Mouse (Mus musculus) heart, embryonic 14.5 days (tissue): ENCODE results near the gene Slc7a7. TPM values are rescaled to one million over a fixed set of nuclear protein-coding genes. Genes with fewer than 3 reads are reported as not detected.

Experiments used
- ATAC-seq: fragments of 200-750 bp; cut with Nextera tagmentation; 2 replicates; pipeline ENCODE4 v1.8.0; 2017; ENCODE audit warnings: low read depth, moderate TSS enrichment; ENCODE audit not compliant: insufficient number of reproducible peaks, insufficient read depth, low FRiP score
- H3K27ac ChIP-seq, 2 experiments: fragments of 200-500 bp in 1 of 2; fragments of 300-500 bp in 1 of 2; sonication (generic) in 1 of 2; replicated peaks in 1 of 2; 2 replicates each; pipeline ENCODE4 v1.5.1; 2012 to 2014; ENCODE audit warnings: low read depth in 2 of 2, low read length in 2 of 2, control low read depth in 1 of 2, mild to moderate bottlenecking in 1 of 2, mixed read lengths in 1 of 2; ENCODE audit not compliant: control insufficient read depth in 1 of 2, insufficient read depth in 1 of 2
- H3K27me3 ChIP-seq: fragments of 300-500 bp; sonication (generic); 2 replicates; pipeline ENCODE4 v1.6.1; 2014; ENCODE audit warnings: mild to moderate bottlenecking, low read length, control low read depth; ENCODE audit not compliant: control insufficient read depth, insufficient read depth
- H3K36me3 ChIP-seq: fragments of 300-500 bp; sonication (generic); 2 replicates; pipeline ENCODE4 v1.6.1; 2014; ENCODE audit warnings: mild to moderate bottlenecking, control low read depth, low read length, mixed read lengths; ENCODE audit not compliant: control insufficient read depth, insufficient read depth
- H3K4me1 ChIP-seq, 2 experiments: fragments of 200-500 bp in 1 of 2; fragments of 300-500 bp in 1 of 2; sonication (generic) in 1 of 2; 2 replicates each; pipeline ENCODE4 v1.6.1; 2012 to 2014; ENCODE audit warnings: low read length in 2 of 2, control low read depth in 1 of 2, mixed read lengths in 1 of 2; ENCODE audit not compliant: control insufficient read depth in 2 of 2, insufficient read depth in 2 of 2
- H3K4me2 ChIP-seq: fragments of 300-500 bp; sonication (generic); 2 replicates; pipeline ENCODE4 v1.6.1; 2014; ENCODE audit warnings: mild to moderate bottlenecking, low read length
- H3K4me3 ChIP-seq, 2 experiments: fragments of 200-500 bp in 1 of 2; fragments of 300-500 bp in 1 of 2; sonication (generic) in 1 of 2; 2 replicates each; pipeline ENCODE4 v1.5.1; 2012 to 2014; ENCODE audit warnings: low read length in 2 of 2, mild to moderate bottlenecking in 2 of 2, control low read depth in 1 of 2, low read depth in 1 of 2, moderate library complexity in 1 of 2; ENCODE audit not compliant: control insufficient read depth in 1 of 2, insufficient read depth in 1 of 2
- H3K9ac ChIP-seq: fragments of 300-500 bp; sonication (generic); 2 replicates; pipeline ENCODE4 v1.6.1; 2014; ENCODE audit warnings: mild to moderate bottlenecking, low read length
- H3K9me3 ChIP-seq: fragments of 300-500 bp; sonication (generic); 2 replicates; pipeline ENCODE4 v1.6.1; 2016; ENCODE audit warnings: low read length, control low read depth; ENCODE audit not compliant: control insufficient read depth
- WGBS: fragments of 180-500 bp; shearing (Covaris S2); extraction: QIAGEN DNeasy Blood & Tissue Kit; methylation state at CpG from one replicate; pipeline ENCODE4 v1.1.7; 2014; 5-methylcytosine and 5-hydroxymethylcytosine counted together
- polyA plus RNA-seq: library from polyadenylated mRNA; unstranded; fragments of >200 nt; fragmentation: Nextera tagmentation; extraction: Ambion mirVana; gene quantifications from 2 replicates; pipeline ENCODE4 v1.2.1, GENCODE M21; 2014

The Slc7a7 gene
- polyA plus RNA-seq, 1 experiment from 2014 or later, result 10.0 TPM

DNA sequence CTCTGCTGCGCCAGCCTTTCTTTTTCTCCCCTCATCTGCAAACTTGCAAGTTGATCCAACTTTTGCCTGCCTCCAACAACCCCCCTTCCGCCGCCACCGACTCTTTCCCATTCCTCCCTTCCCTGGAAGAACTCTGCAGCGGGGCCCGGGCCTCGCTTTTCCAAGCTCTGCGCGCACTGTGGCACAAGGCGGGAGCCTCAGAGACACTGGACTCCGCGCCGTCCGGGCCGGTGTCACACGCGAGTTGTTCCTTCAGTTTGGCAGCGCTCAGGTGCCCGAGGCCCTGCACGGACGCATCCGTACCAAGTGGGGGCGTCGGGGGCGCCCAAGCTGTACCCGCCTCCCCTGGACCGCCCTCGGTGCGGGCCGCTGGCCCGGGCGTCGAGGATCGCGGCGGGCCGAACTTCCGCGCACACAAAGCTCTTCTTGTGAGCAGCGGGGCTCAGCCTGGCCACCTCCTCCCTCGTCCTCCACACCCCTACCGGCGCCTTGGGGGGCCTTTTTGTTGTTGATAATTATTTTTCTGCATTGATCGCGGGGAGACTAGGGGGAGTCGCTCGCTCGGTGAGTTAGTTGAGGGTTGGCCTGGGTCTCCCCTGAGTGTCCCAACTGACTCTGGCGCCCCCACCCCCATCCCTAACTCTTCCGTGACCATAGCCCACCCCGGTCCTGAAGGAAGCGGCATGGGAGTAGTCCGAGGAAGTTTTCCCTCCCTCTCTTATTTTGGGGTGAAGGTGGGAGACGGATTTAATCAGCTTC is 14.7 kb upstream of the Slc7a7 start:
- H3K4me1 ChIP-seq, result peaks cover 27 to 44% of the 10 kb centered on the region in 2 experiments
- peaks cover 32% of the 10 kb centered on the region for H3K36me3 ChIP-seq
- 2% methylated on average over 54 of the region's 54 CpGs for WGBS

DNA sequence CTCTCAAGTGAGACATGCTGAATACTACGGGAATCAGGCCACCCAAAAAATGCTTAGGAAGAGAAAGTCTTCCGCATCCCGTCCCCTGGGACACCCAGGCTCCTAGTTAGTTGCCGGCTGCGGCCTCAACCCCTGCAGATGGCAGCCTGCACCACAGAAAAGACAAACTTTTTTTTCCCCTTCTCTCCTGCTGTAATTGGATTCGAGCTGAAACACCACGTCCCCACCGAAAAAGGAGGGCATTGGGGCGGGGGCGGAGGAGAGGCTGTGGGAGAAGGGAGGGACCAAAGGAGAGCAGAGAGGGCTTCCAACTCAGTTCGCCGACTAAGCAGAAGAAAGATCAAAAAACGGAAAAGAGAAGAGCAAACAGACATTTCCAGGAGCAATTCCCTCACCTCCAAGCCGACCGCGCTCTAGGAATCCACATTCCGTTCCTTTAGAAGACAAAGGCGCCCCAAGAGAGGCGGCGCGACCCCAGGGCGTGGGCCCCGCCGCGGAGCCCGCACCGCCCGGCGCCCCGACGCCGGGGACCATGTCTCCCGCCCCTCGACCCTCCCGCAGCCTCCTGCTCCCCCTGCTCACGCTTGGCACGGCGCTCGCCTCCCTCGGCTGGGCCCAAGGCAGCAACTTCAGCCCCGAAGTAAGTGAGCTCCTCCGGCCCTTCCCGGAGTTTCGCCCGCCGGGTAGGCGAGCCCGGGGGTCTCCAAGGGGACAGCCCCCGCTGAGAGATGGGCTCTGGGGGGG is 13.9 kb upstream of the Slc7a7 start, which contains the start of gene Mmp14:
Gene Mmp14 (plus strand): TSS at position 279 of the 744 bp plus-strand sequence.
- peaks cover 24% of the 10 kb centered on the region for H3K36me3 ChIP-seq
- H3K27me3 ChIP-seq, result no peaks in the 10 kb centered on the region
- WGBS, result under 1% methylated on average over 48 of the region's 49 CpGs
- H3K4me1 ChIP-seq, result peaks cover 27 to 44% of the 10 kb centered on the region in 2 experiments
- ATAC-seq, result peak; percentile 40; the same call in 1 of the 2 replicates
- peak within 1 kb of the TSS; percentile 100 for H3K9ac ChIP-seq
- H3K4me2 ChIP-seq, result peak within 1 kb of the TSS; percentile 76
- H3K9me3 ChIP-seq, result no peaks in the 10 kb centered on the region
- peak within 1 kb of the TSS; percentile 92 to 94 for H3K27ac ChIP-seq
- H3K4me3 ChIP-seq, result peak within 1 kb of the TSS; percentile 85 to 90

More for the DNA sequence above, 14.7 kb upstream of the Slc7a7 start:
- peak overlapping the region; percentile 85 to 90 for H3K4me3 ChIP-seq
- no peaks in the 10 kb centered on the region for H3K9me3 ChIP-seq
- H3K27ac ChIP-seq, result peak overlapping the region; percentile 92 to 94
- H3K27me3 ChIP-seq, result no peaks in the 10 kb centered on the region
- ATAC-seq, result peak; percentile 19; the same call in 1 of the 2 replicates
- peak overlapping the region; percentile 100 for H3K9ac ChIP-seq
- peak overlapping the region; percentile 76 for H3K4me2 ChIP-seq

- Histone ChIP-seq H3K9ac (peak overlapping the region; percentile 100), H3K4me2 (peak overlapping the region; percentile 76), H3K36me3 (peaks cover 15% of the 10 kb centered on the region), H3K27me3 (no peaks in the 10 kb centered on the region), H3K27ac (peak overlapping the region; percentile 92 to 94), H3K4me1 (peaks cover 27 to 51% of the 10 kb centered on the region in 2 experiments), H3K9me3 (no peaks in the 10 kb centered on the region), H3K4me3 (peak overlapping the region; percentile 85 to 90)
- 2% methylated on average over 18 of the region's 18 CpGs for WGBS
- ATAC-seq, result no peak
These were observed 13.0 kb upstream of the Slc7a7 start for GRCm38 (mm10) chr14:54430406-54431145.

DNA sequence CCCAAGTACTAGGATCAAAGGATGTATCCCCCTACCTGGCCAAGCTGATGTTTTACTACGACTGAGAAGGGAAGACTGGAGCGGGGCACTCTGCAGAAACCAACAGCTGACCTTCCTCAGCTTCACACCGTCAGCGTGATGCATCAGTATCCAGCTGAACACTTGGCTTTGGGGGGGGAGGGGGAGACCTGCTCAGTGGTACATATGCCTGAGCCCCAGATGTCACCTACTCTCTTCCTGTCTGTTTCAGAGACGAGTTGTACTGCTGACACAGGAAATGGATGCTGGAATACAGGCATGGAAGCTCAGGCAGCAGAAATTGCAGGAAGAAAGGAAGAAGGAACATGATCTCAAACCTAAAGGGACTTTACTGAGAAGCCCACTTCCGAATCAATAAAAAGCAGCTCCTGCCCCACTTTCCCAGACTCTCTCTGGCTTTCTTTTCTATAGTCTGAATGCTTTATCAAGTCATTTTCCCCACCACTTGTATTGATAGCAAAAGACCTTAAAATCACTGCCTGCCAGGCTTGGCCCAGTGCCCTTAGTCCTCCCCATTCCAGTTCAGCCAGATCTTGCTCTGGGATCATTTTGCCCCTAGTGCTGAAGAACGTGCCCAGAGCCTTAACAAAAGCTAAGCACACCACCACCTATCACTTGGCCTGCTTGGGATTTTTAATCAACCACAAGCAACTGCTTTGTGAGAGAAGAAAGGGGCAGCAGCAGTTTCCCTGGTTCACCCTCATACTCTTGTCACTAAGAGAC is 11.9 kb upstream of the Slc7a7 start:
- Histone ChIP-seq H3K4me3 (0 out of 4 replicates have a peak overlapping the region, but pooled peaks of 1 of the 2 experiments have one; percentile 85), H3K9me3 (no peaks in the 10 kb centered on the region), H3K27me3 (no peaks in the 10 kb centered on the region), H3K27ac (peak overlapping the region; percentile 92 to 94), H3K36me3 (peaks cover 10% of the 10 kb centered on the region), H3K4me1 (peaks cover 27 to 41% of the 10 kb centered on the region in 2 experiments), H3K9ac (0 out of 2 replicates have a peak overlapping the region, but pooled peaks have one; percentile 100), H3K4me2 (peak overlapping the region; percentile 76)
- ATAC-seq, result no peak
- WGBS, result 37% methylated on average over 7 of the region's 7 CpGs

DNA sequence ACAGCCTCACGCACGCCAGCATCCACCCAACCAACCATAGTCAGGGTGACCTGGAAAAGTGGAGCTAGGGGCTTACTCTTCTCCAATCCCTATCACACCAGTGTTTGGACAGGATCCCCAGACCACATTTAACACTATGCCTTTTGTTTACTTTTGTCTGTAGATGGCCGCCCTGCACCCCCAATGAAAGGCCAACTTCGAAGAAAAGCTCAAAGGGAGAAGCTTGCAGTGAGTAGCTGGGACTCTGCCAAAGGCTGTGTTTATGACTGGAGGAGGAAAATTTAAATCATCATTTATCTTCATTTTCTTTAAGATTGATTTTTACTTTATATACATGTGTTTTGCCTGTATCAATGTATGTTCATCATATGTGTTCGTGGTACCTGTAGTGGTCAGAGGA is 10.8 kb upstream of the Slc7a7 start:
- peaks cover 10% of the 10 kb centered on the region for H3K36me3 ChIP-seq
- H3K9ac ChIP-seq, result no peak overlapping the region
- H3K4me2 ChIP-seq, result no peak overlapping the region
- no peaks in the 10 kb centered on the region for H3K9me3 ChIP-seq
- WGBS, result 88% methylated on average over 5 of the region's 5 CpGs
- no peak overlapping the region for H3K27ac ChIP-seq
- ATAC-seq, result no peak
- H3K27me3 ChIP-seq, result no peaks in the 10 kb centered on the region
- H3K4me3 ChIP-seq, result no peak overlapping the region
- H3K4me1 ChIP-seq, result peaks cover 22 to 30% of the 10 kb centered on the region in 2 experiments

DNA sequence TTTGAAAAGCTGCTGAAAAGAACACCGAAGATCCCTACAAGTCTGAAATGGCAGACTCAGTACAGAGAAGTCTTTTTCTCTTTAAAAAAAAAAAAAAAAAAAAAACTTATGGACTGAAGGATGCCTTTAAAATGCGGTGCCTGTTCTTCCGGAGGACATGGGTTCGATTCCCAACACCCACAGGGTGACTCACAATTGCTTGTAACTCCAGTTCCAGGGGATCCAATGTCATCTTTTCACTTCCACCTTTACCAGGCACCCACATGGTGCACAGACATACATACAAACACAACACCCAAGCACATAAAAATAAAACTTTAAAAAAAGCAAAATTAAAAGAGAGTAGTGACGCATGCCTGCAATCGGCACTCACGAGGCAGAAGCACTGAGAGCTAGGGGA is 10.1 kb upstream of the Slc7a7 start:
- peaks cover 15 to 23% of the 10 kb centered on the region in 2 experiments for H3K4me1 ChIP-seq
- peak overlapping the region in 1 of 2 experiments; percentile 78; a peak in 2 of 4 replicates for H3K4me3 ChIP-seq
- H3K4me2 ChIP-seq, result peak overlapping the region; percentile 72
- H3K9ac ChIP-seq, result peak overlapping the region; percentile 88; the same call in 1 of the 2 replicates
- no peaks in the 10 kb centered on the region for H3K27me3 ChIP-seq
- no peaks in the 10 kb centered on the region for H3K9me3 ChIP-seq
- 0 out of 4 replicates have a peak overlapping the region, but pooled peaks of 1 of the 2 experiments have one; percentile 80 for H3K27ac ChIP-seq
- peaks cover 10% of the 10 kb centered on the region for H3K36me3 ChIP-seq
- ATAC-seq, result no peak
- 90% methylated on average over 7 of the region's 7 CpGs for WGBS
